Mouse (Mus musculus): ENCODE measurements around the gene Ly6g6e. TPM values are rescaled to one million over a fixed set of nuclear protein-coding genes. Genes with fewer than 3 reads are reported as not detected.
"Not testable (repeated sequence)": the region's sequence is repeated elsewhere in the genome, so short reads cannot be mapped to it uniquely, and the experiment has no call there.

The Ly6g6e gene
- polyA plus RNA-seq, 1 experiment from 2014 or later: 1.3 TPM

DNA sequence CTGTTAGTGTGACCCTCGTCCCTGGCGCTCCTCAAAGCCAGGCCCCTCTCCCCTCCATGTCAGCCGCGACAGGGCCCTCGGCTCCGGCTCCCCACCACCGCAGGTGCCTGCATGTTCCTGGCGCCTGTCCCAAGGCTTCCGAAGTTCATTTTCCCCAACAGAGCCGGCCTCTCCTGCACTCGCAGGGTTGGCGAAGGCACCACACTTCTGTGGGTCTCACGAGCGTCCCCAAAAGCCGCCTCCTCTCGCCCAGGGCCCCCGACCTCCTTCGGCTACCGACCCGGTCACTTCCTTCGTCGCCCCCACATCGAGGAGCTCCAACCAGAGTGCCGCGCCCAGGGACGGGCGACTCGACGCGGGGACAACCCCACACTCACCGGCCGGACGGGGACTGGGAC, 44.0 kb downstream of the Ly6g6e start:
- Histone ChIP-seq H3K36me3 (ENCODE audit: insufficient read depth, low read length) (peaks cover 24% of the 10 kb centered on the region), H3K9me3 (replicated peaks; ENCODE audit: low read length) (no peaks in the 10 kb centered on the region), H3K27me3 (ENCODE audit: insufficient read depth, low read length) (no peaks in the 10 kb centered on the region), H3K4me1 (replicated peaks; ENCODE audit: insufficient read depth, low read length) (peaks cover 5% of the 10 kb centered on the region), H3K27ac (peak overlapping the region; percentile 90), H3K4me2 (ENCODE audit: low read length) (peak overlapping the region; percentile 88), H3K9ac (ENCODE audit: low read depth, low read length) (peak overlapping the region; percentile 93), H3K4me3 (replicated peaks; ENCODE audit: low read depth, low read length) (peak overlapping the region; percentile 98)
- under 1% methylated on average over 33 of the region's 33 CpGs for WGBS
- DNase-seq (ENCODE audit: low spot score) (no peak), ATAC-seq (replicated peaks; ENCODE audit: low FRiP score, low read depth) (peak; percentile 4)
- TF ChIP-seq CTCF (IDR thresholded peaks at IDR 0.05; ENCODE audit: low read depth): no peak

- Histone ChIP-seq H3K27ac (peak within 1 kb of the TSS; percentile 90), H3K27me3 (ENCODE audit: insufficient read depth, low read length) (no peaks in the 10 kb centered on the region), H3K4me3 (replicated peaks; ENCODE audit: low read depth, low read length) (peak within 1 kb of the TSS; percentile 98), H3K4me1 (replicated peaks; ENCODE audit: insufficient read depth, low read length) (peaks cover 5% of the 10 kb centered on the region), H3K4me2 (ENCODE audit: low read length) (peak within 1 kb of the TSS; percentile 88), H3K9ac (ENCODE audit: low read depth, low read length) (peak within 1 kb of the TSS; percentile 93), H3K36me3 (ENCODE audit: insufficient read depth, low read length) (peaks cover 20% of the 10 kb centered on the region), H3K9me3 (replicated peaks; ENCODE audit: low read length) (no peaks in the 10 kb centered on the region)
- TF ChIP-seq CTCF (IDR thresholded peaks at IDR 0.05; ENCODE audit: low read depth): peak; percentile 13; the same call in 1 of the 2 replicates
- DNase-seq (ENCODE audit: low spot score) (peak; percentile 100), ATAC-seq (replicated peaks; ENCODE audit: low FRiP score, low read depth) (peak; percentile 93)
- under 1% methylated on average over 50 of the region's 50 CpGs for WGBS
Observed at GRCm38 (mm10) chr17:35121143-35121799, 44.6 kb downstream of the Ly6g6e start, which contains the start of gene Gpank1. Gpank1 (plus strand) TSS chr17:35121455.

DNA sequence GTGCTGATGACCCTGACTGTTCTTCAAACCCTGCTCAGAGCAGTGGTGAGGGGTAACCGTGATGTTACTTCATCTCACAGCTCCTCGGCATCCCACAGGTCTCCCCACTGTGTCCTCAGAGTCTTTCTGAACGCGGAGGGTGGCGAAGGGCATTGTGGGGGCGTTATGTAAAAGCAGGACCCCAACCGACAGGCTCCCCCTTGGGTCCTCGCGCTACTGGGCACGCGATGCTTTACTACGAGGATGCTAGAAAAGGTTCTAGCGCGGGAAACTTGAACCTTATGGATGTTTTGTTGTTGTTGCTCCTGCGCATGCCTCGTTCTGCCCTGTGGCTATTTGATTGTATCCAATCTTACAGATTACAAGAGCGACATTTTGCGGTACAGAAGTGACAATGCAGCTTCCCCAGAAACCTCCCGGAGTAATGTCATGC, 45.2 kb downstream of the Ly6g6e start, which contains the start of gene Csnk2b:
Gene Csnk2b (minus strand): TSS at position 183 of the 433 bp plus-strand sequence.
- peak; percentile 54 for TF ChIP-seq CTCF (IDR thresholded peaks at IDR 0.05; ENCODE audit: low read depth)
- H3K9me3 ChIP-seq (replicated peaks; ENCODE audit: low read length): no peaks in the 10 kb centered on the region
- H3K36me3 ChIP-seq (ENCODE audit: insufficient read depth, low read length): peaks cover 18% of the 10 kb centered on the region
- peak within 1 kb of the TSS; percentile 98 for H3K4me3 ChIP-seq (replicated peaks; ENCODE audit: low read depth, low read length)
- no peaks in the 10 kb centered on the region for H3K27me3 ChIP-seq (ENCODE audit: insufficient read depth, low read length)
- DNase-seq (ENCODE audit: low spot score) (peak; percentile 91), ATAC-seq (replicated peaks; ENCODE audit: low FRiP score, low read depth) (no peak)
- peak within 1 kb of the TSS; percentile 90 for H3K27ac ChIP-seq
- peak within 1 kb of the TSS; percentile 93 for H3K9ac ChIP-seq (ENCODE audit: low read depth, low read length)
- peaks cover 10% of the 10 kb centered on the region for H3K4me1 ChIP-seq (replicated peaks; ENCODE audit: insufficient read depth, low read length)
- under 1% methylated on average over 19 of the region's 19 CpGs for WGBS
- peak within 1 kb of the TSS; percentile 88 for H3K4me2 ChIP-seq (ENCODE audit: low read length)

DNA sequence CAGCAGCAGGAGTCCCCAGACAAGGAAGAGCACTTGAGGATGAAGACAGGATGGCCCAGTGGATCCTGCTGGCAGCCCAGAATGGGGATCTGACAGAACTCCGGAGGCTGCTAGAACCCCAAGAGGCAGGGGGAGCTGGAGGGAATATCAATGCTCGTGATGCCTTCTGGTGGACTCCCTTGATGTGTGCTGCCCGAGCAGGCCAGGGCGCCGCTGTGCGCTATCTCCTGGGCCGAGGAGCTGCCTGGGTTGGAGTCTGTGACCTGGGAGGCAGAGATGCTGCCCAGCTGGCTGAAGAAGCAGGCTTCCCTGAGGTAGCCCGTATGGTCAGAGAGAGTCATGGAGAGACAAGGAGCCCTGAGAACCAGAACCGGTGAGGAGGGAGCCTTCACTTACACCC, 46.6 kb downstream of the Ly6g6e start:
- H3K4me3 ChIP-seq (replicated peaks; ENCODE audit: low read depth, low read length); H3K4me2 ChIP-seq (ENCODE audit: low read length); H3K27me3 ChIP-seq (ENCODE audit: insufficient read depth, low read length); H3K9ac ChIP-seq (ENCODE audit: low read depth, low read length); H3K27ac ChIP-seq; DNase-seq (ENCODE audit: low spot score); ATAC-seq (replicated peaks; ENCODE audit: low FRiP score, low read depth); H3K9me3 ChIP-seq (replicated peaks; ENCODE audit: low read length): not testable (repeated sequence)
- 94% methylated on average over 9 of the region's 9 CpGs for WGBS
- H3K36me3 ChIP-seq (ENCODE audit: insufficient read depth, low read length): peaks cover 13% of the 10 kb centered on the region; the same call in 1 of the 2 replicates
- peaks cover 20% of the 10 kb centered on the region for H3K4me1 ChIP-seq (replicated peaks; ENCODE audit: insufficient read depth, low read length)

DNA sequence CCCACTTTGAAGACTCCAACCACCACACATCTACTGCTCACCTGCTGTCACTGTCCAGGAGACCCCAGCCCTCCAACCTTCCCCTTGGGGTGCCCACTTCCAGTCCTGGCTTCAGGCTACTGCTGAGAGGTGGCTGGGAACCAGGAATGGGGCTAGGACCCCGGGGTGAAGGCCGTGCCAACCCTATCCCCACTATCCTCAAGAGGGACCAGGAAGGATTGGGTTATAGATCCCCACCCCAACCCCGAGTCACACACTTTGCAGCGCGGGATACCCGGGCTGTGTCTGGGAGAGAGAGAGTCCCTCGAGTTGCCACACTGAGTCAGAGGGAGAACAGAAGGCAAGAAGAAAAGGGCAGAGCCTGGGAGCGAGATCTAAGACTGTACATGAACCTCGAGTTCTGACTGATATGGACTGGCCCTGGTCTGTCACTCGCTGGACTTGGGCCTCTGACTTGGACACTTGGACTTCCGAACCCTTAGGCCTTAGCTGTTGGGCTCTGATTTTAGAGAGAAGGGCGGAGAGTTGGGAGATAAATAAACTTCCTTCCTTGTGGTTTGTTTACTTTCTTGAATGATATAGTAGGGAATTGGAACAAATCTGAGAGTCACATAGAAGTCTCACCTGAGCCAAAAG, 47.7 kb downstream of the Ly6g6e start:
- H3K9me3 ChIP-seq (replicated peaks; ENCODE audit: low read length); H3K4me2 ChIP-seq (ENCODE audit: low read length); H3K27me3 ChIP-seq (ENCODE audit: insufficient read depth, low read length); DNase-seq (ENCODE audit: low spot score); H3K9ac ChIP-seq (ENCODE audit: low read depth, low read length); H3K27ac ChIP-seq; H3K36me3 ChIP-seq (ENCODE audit: insufficient read depth, low read length); H3K4me3 ChIP-seq (replicated peaks; ENCODE audit: low read depth, low read length); ATAC-seq (replicated peaks; ENCODE audit: low FRiP score, low read depth): not testable (repeated sequence)
- WGBS: 92% methylated on average over 12 of the region's 12 CpGs
- peaks cover 20% of the 10 kb centered on the region for H3K4me1 ChIP-seq (replicated peaks; ENCODE audit: insufficient read depth, low read length)

GRCm38 (mm10) chr17:35125081-35125480, 48.4 kb downstream of the Ly6g6e start:
- peak overlapping the region; percentile 69; the same call in 1 of the 2 replicates for H3K9ac ChIP-seq (ENCODE audit: low read depth, low read length)
- TF ChIP-seq CTCF (IDR thresholded peaks at IDR 0.05; ENCODE audit: low read depth): no peak
- ATAC-seq (replicated peaks; ENCODE audit: low FRiP score, low read depth): no peak
- H3K36me3 ChIP-seq (ENCODE audit: insufficient read depth, low read length): peaks cover 10% of the 10 kb centered on the region; the same call in 1 of the 2 replicates
- WGBS: 96% methylated on average over 1 of the region's 1 CpGs
- H3K9me3 ChIP-seq (replicated peaks; ENCODE audit: low read length): no peaks in the 10 kb centered on the region
- H3K27ac ChIP-seq: peak overlapping the region; percentile 89; the same call in 1 of the 2 replicates
- no peak for DNase-seq (ENCODE audit: low spot score)
- H3K4me1 ChIP-seq (replicated peaks; ENCODE audit: insufficient read depth, low read length): peaks cover 20% of the 10 kb centered on the region
- no peaks in the 10 kb centered on the region for H3K27me3 ChIP-seq (ENCODE audit: insufficient read depth, low read length)
- peak overlapping the region; percentile 62; the same call in 1 of the 2 replicates for H3K4me2 ChIP-seq (ENCODE audit: low read length)
- H3K4me3 ChIP-seq (replicated peaks; ENCODE audit: low read depth, low read length): no peak overlapping the region
